Mouse (Mus musculus) spleen, adult 2 months (tissue): ENCODE data around the gene Clnk. TPM values are rescaled to one million over a fixed set of nuclear protein-coding genes. Genes with fewer than 3 reads are reported as not detected.

Experiments
- DNase-seq, 2 experiments: peaks; one replicate each; pipeline versions ENCODE4 v3.0.0 to v3.0.0-alpha.2; 2012 to 2021; ENCODE audit warnings: low spot score in 2 of 2, low read depth in 1 of 2
- H3K27ac ChIP-seq: fragments of 200-500 bp; 2 replicates; pipeline ENCODE4 v1.5.1; 2012; ENCODE audit warnings: low read length, inconsistent platforms; ENCODE audit not compliant: insufficient read depth
- H3K27me3 ChIP-seq: fragments of 200-500 bp; 2 replicates; pipeline ENCODE4 v1.6.1; 2012; ENCODE audit warnings: mild to moderate bottlenecking, moderate library complexity, low read length, inconsistent platforms; ENCODE audit not compliant: control insufficient read depth, insufficient read depth
- H3K36me3 ChIP-seq: fragments of 200-500 bp; 2 replicates; pipeline ENCODE4 v1.6.1; 2012; ENCODE audit warnings: mild to moderate bottlenecking, low read length, inconsistent platforms; ENCODE audit not compliant: control insufficient read depth, insufficient read depth
- H3K4me1 ChIP-seq: fragments of 200-500 bp; 2 replicates; pipeline ENCODE4 v1.6.1; 2011; ENCODE audit warnings: inconsistent platforms; ENCODE audit not compliant: control insufficient read depth, insufficient read depth, insufficient read length
- H3K4me3 ChIP-seq: fragments of 200-500 bp; 2 replicates; pipeline ENCODE4 v1.5.1; 2011; ENCODE audit warnings: mild to moderate bottlenecking, inconsistent platforms; ENCODE audit not compliant: insufficient read depth, insufficient read length; ENCODE audit errors: extremely low read depth
- CTCF ChIP-seq: fragments of 200-500 bp; IDR thresholded peaks from 2 replicates; pipeline ENCODE4 v1.5.1; 2011; ENCODE audit warnings: mild to moderate bottlenecking, inconsistent platforms; ENCODE audit not compliant: insufficient read depth, insufficient read length, insufficient replicate concordance; ENCODE audit errors: extremely low read depth
- POLR2A ChIP-seq: fragments of 200-500 bp; IDR thresholded peaks from 2 replicates; pipeline ENCODE4 v1.6.1; 2011; ENCODE audit warnings: low read depth, low read length, inconsistent platforms
- WGBS: fragments of 180-500 bp; shearing (Covaris S2); methylation state at CpG from one replicate; pipeline ENCODE4 v1.1.7; 2018; 5-methylcytosine and 5-hydroxymethylcytosine counted together
- polyA plus RNA-seq: library from polyadenylated mRNA; depleted of rRNA; stranded (reverse); fragments of >200 nt; gene quantifications from 2 replicates; pipeline ENCODE4 v1.2.3, GENCODE M21; 2012

Clnk gene
- polyA plus RNA-seq, 1 experiment = 0.27 TPM

- DNase-seq = no peak
- H3K27ac ChIP-seq = no peak overlapping the region
- no peaks in the 10 kb centered on the region for H3K4me1 ChIP-seq
- H3K4me3 ChIP-seq = no peak overlapping the region
- no peaks in the 10 kb centered on the region for H3K36me3 ChIP-seq
- H3K27me3 ChIP-seq = no peaks in the 10 kb centered on the region
- no peak for TF ChIP-seq CTCF
- TF ChIP-seq POLR2A = no peak
- 86% methylated on average over 5 of the region's 5 CpGs for WGBS
Observed at GRCm38 (mm10) chr5:38698466-38698865, 178.1 kb downstream of the Clnk start.

GRCm38 (mm10) chr5:38698046-38698445, 178.6 kb downstream of the Clnk start:
- 72% methylated on average over 3 of the region's 3 CpGs for WGBS
- no peak for TF ChIP-seq CTCF
- no peak for TF ChIP-seq POLR2A

GRCm38 (mm10) chr5:38696616-38697375, 179.8 kb downstream of the Clnk start:
- WGBS = 81% methylated on average over 8 of the region's 8 CpGs
- Histone ChIP-seq H3K27ac (no peak overlapping the region), H3K27me3 (no peaks in the 10 kb centered on the region), H3K36me3 (no peaks in the 10 kb centered on the region), H3K4me1 (no peaks in the 10 kb centered on the region), H3K4me3 (no peak overlapping the region)
- DNase-seq = no peak
- no peak for TF ChIP-seq POLR2A
- TF ChIP-seq CTCF = no peak

More at GRCm38 (mm10) chr5:38698046-38698445, 178.6 kb downstream of the Clnk start:
- no peak overlapping the region for H3K4me3 ChIP-seq
- no peaks in the 10 kb centered on the region for H3K4me1 ChIP-seq
- H3K27me3 ChIP-seq = no peaks in the 10 kb centered on the region
- no peak overlapping the region for H3K27ac ChIP-seq
- DNase-seq = no peak
- no peaks in the 10 kb centered on the region for H3K36me3 ChIP-seq

DNA sequence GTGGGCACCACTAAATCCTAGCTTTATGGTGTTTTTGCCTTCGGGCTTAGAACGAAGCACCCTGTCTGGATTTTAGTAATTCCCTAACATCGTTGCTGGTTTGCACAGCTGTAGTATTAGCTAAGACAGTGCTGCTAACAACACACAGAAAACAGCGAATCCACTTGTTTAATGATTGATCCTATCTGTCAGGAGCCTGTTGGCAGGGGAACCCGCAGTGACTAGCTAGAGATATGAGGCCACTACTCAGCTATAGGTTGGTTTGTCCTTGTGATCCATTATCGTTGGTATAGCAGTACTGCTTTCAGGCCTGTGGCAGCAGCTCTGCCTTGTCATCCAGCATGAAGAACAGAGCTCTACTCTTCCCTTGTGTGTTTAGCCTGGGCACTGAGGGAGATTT, 183.8 kb downstream of the Clnk start:
- no peaks in the 10 kb centered on the region for H3K36me3 ChIP-seq
- WGBS = 87% methylated on average over 6 of the region's 6 CpGs
- no peak for TF ChIP-seq POLR2A
- TF ChIP-seq CTCF = no peak
- no peaks in the 10 kb centered on the region for H3K4me1 ChIP-seq
- DNase-seq = no peak
- H3K27ac ChIP-seq = no peak overlapping the region
- no peak overlapping the region for H3K4me3 ChIP-seq
- no peaks in the 10 kb centered on the region for H3K27me3 ChIP-seq

DNA sequence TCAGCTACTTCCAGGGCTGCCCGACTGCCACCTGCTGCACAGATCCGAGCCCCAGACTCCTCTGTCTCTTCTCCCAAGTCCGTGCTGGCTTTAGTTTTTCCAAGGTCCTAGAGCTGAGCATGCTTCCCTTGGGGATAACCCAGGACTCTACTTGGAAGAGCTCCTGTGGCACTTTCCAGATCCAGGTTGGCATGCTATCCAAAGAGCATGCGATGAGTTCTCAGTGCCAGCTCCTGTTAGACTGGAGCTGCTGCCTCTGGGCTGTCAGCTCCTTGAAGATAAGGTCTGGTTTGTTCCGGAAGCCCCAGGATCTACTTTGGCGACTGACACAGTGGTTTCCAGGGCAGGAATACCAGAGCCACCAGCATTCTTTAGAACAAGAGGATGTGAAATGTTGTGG, 187.4 kb downstream of the Clnk start:
- no peak for DNase-seq
- Histone ChIP-seq H3K36me3 (no peaks in the 10 kb centered on the region), H3K27me3 (peaks cover 1% of the 10 kb centered on the region; the same call in 1 of the 2 replicates), H3K4me1 (peaks cover under 1% of the 10 kb centered on the region), H3K27ac (no peak overlapping the region), H3K4me3 (no peak overlapping the region)
- TF ChIP-seq CTCF = no peak
- no peak for TF ChIP-seq POLR2A
- 93% methylated on average over 6 of the region's 6 CpGs for WGBS

- no peak for TF ChIP-seq POLR2A
- no peak for TF ChIP-seq CTCF
- peaks cover 4% of the 10 kb centered on the region for H3K4me1 ChIP-seq
- no peak overlapping the region for H3K4me3 ChIP-seq
- no peak overlapping the region for H3K27ac ChIP-seq
- DNase-seq = no peak
- peaks cover 1% of the 10 kb centered on the region; the same call in 1 of the 2 replicates for H3K27me3 ChIP-seq
- WGBS = 81% methylated on average over 1 of the region's 1 CpGs
- H3K36me3 ChIP-seq = no peaks in the 10 kb centered on the region
Observed at GRCm38 (mm10) chr5:38687694-38688093, 188.9 kb downstream of the Clnk start.

- 2% methylated on average over 89 of the region's 89 CpGs for WGBS
- Histone ChIP-seq H3K4me1 (peaks cover 4% of the 10 kb centered on the region), H3K27me3 (peaks cover 1% of the 10 kb centered on the region; the same call in 1 of the 2 replicates), H3K36me3 (no peaks in the 10 kb centered on the region), H3K27ac (no peak within 1 kb of the TSS), H3K4me3 (peak within 1 kb of the TSS; percentile 73)
- peak in 1 of 2 experiments; percentile 65 for DNase-seq
- TF ChIP-seq CTCF (no peak), POLR2A (no peak)
Observed at GRCm38 (mm10) chr5:38684164-38684911, 192.3 kb downstream of the Clnk start, which contains the start of gene Zfp518b. TSS of gene Zfp518b (minus strand) at chr5:38684826.
